Mouse (Mus musculus): ENCODE measurements around the gene Adh5. TPM values are rescaled to one million over a fixed set of nuclear protein-coding genes. Genes with fewer than 3 reads are reported as not detected.
"Not testable (repeated sequence)": the region's sequence is repeated elsewhere in the genome, so short reads cannot be mapped to it uniquely, and the experiment has no call there.

Gene Adh5
- total RNA-seq, 2 experiments from 2014 or later: 59.2 to 60.8 TPM

DNA sequence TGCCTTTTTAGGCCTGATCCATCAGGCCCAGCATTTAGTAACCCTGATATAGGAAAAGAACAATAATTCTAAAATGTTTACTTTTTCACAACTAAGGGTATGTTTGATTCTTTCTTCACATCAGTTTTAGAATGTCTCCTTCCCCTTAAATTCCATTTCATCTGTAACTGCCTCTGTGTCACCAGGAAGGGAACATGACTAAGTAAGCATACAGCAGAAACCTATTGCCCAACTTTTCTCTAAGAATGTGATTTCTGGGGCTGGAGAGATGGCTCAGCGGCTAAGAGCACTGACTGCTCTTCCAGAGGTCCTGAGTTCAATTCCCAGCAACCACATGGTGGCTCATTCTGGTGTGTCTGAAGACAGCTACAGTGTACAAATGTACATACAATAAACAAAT, 11.3 kb downstream of the Adh5 start:
- no peak for DNase-seq (ENCODE audit: low spot score in 2 of 2)
- intact Hi-C loops (cut with DNase I): no loop called here

DNA sequence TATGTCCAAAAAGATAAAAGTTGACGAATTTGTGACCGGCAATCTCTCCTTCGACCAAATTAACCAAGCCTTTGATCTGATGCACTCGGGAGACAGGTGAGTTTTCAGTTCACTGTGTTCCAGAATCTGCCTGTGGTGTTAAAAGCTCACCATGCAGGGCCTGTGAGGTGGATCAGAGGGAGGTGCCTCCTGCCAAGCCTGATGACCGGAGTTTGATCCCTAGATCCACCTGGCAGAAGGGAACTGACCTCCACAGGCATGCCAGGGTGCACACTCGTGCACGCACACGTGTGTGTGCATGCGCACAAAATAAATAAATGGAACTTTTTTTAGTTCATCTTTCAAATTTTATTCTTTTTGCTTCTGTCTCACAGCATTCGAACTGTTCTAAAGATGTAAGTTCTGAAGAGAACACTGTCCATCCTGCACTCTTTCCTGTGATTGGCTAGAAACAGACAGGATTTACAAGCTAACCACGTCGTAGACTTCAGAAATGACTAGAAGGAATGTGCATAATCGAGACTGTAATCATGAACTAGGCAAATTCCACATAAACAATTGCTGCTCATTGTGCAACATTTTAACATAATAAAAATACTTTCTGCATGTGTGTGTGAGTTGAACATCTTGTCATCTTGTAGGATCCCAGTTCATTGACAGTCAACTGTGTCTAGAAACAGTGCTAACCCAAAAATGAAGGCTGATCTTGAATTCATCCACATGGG, 12.0 kb downstream of the Adh5 start:
- intact Hi-C loops (cut with DNase I): no loop called here

DNA sequence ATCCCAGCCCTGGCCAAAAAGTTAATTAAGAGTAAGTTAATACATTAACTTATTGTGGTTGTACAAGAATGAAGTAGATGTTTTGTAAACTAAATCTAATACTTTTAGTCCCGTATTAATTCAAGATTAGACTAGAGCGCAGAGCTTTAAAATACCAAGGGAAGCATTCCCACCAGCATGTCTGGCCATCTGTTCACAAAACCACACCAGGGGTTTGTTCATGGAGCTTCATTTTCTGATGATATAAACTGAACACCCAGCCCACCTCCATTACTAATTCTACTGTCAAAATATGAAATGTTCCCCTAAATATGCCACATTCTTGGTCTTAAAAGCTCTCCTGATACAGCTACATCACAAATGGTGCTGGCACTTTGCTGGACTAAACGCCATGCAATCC, 15.5 kb downstream of the Adh5 start:
- no peak for DNase-seq (ENCODE audit: low spot score in 2 of 2)
- intact Hi-C loops (cut with DNase I): no loop called here

More for the DNA sequence above, 12.0 kb downstream of the Adh5 start:
- no peak for DNase-seq (ENCODE audit: low spot score in 2 of 2)

DNA sequence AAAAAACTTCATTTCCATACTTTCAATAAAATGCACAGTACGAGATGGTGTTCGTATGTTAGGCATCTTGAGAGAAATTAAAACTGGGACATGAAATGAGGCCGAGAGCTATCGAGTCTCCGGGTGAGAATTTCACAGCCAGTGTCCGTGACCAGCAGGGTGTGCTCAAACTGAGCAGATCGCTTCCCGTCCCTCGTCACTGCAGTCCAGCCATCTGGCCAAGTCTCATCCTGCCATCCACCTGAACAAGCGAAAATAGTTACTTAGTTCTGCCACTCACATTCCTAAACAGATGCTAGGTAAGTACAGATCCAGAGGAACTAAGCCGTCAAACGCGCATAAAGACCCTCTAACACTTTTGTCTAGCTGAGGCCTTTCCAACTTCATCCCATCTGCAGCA, 17.4 kb downstream of the Adh5 start:
- intact Hi-C loops (cut with DNase I): loop anchor here (5.0 kb wide), 1 partner anchor 732 kb away; no protein-coding TSS in a partner anchor
- DNase-seq (ENCODE audit: low spot score in 2 of 2): peak; percentile 41 to 68

DNA sequence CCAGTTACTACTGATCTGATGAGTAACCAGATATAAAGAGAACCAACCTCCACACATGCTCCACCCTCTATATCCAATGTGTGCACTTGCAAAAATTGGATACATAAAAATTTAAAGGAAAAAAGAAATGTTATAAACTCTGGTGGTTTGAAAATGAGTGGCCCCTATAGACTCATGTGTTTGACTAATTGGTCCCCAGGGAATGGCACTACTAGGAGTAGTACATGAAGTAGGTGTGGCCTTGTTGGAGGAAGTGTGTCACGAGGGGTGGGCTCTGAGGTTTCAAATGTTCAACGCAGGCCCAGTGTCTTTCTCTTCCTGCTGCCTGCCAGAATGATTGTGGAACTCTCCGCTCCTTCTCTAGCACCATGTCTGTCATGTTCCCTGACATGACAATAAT, 18.9 kb downstream of the Adh5 start:
- no peak for DNase-seq (ENCODE audit: low spot score in 2 of 2)
- intact Hi-C loops (cut with DNase I): loop anchor here (5.0 kb wide), 1 partner anchor 730 kb away; no protein-coding TSS in a partner anchor

DNA sequence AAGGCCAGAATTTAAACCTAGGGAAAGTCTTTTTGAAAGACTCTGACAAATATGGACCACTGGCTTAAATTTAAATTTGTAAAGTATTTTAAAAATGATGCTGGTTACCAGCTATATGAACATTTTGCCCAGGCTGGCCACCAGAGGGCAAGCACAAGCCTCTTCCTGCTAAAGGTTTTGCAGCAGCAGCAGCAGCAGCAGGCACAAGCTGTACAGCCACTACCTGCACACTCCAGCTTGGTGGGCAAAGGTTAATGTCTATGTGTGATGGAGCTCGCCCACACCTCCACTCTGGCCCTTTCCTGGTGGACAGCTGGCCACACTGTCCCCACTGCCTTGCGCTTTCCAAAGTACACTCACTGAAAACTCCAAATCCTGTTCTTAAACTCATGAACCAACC, 20.2 kb downstream of the Adh5 start:
- intact Hi-C loops (cut with DNase I): loop anchor here (5.0 kb wide), 1 partner anchor 729 kb away; no protein-coding TSS in a partner anchor
- no peak for DNase-seq (ENCODE audit: low spot score in 2 of 2)

DNA sequence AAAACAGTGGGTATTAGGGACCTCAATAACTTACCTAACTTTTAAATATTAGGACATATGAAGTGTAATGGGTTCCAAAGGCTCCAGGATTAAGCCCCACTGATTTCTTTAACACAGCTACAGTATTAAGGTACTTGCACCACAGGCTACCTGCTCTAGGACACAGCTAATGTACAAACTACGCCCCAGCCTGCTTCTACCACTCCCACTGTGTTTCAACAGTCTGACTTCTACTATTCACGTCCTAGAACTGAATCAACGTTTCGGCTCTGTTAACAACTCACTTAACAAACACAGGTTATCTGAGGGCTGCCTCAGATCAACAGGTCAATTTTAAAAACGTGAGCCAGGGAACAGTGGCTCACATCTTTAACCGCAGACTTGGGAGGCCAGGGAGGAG, 20.9 kb downstream of the Adh5 start:
- no peak for DNase-seq (ENCODE audit: low spot score in 2 of 2)

DNA sequence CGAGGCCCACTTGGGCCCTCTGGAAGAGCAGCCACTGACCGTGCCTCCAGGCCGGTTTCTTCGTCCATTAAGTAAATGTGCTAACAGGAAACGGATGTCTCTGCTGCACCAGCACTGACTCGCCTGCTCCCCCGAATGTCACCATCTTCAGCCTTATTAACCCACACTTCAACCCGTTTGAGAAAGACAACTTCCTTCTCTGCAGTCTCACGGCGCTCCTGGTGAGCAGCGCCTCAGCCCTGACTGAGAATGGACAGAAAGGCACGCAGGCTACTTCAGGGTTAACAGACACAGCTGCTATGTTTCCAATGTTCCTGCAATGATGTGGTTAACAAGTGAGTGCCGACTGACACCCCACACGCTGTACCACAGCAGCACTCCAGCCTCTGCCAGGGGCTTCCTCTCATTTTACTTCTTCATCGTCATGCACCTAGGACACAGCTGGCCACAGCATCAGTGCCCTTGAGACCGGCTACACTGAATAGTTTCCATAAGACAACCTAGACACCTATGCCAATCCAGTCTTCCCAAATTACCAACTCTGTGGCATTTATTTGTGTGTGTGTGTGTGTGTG, 21.8 kb downstream of the Adh5 start:
- intact Hi-C loops (cut with DNase I): loop anchor here (5.0 kb wide), 1 partner anchor 728 kb away; no protein-coding TSS in a partner anchor
- DNase-seq (ENCODE audit: low spot score in 2 of 2): no peak

More for the DNA sequence above, 20.9 kb downstream of the Adh5 start:
- intact Hi-C loops (cut with DNase I): loop anchor here (5.0 kb wide), 1 partner anchor 728 kb away; no protein-coding TSS in a partner anchor

DNA sequence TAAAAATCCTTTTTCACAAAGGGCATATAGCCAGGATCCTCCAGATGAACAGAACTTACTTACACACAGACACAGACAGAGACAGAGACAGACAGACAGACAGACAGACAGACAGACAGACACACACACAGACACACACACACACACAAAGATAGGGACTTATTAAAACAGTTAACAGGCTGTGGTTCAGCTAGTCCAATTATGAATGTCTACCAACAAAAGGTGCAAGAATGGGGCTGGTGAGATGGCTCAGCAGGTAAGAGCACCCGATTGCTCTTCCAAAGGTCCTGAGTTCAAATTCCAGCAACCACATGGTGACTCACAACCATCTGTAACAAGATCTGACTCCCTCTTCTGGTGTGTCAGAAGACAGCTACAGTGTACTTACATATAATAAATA, 23.8 kb downstream of the Adh5 start:
- DNase-seq (ENCODE audit: low spot score in 2 of 2); intact Hi-C loops (cut with DNase I): not testable (repeated sequence)

DNA sequence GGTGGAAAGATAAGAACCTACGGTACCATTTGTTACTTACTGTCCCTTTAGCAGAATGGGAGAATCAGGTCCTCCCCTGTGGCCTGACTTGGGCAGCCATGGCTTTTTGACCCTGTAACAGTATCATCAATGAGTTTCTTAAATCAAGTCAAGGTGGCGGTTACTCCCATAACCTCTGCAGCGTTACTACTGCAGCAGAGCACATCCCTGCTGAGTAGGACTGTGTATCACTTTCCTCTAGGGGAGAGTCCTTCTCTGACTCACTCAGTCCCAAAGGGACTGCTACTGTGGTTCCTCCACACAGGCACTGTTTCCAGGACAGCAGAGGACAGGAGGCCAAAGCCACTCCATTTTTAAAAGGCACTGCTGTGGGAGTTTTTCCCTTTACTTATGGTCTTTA, 28.2 kb downstream of the Adh5 start:
- intact Hi-C loops (cut with DNase I): no loop called here
- DNase-seq (ENCODE audit: low spot score in 2 of 2): no peak

DNA sequence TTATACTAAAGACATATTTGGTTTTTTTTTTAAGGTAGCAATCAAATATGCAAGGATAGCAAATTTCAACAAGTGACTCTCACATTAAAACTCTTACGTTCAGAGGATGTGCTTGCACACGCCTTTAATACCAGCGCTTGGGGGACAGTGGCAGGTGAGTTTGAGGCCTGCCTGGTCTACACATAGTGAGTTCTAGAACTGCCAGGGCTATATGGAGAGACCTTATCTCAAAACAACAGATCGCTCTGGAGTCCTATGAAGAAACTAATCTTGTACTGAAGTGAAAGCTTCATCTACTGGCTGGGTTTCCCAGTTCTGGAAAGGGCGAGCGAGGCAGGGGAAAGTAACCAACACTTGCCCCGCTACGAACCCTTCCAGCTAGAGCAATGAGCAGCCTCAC, 36.6 kb downstream of the Adh5 start:
- intact Hi-C loops (cut with DNase I): no loop called here

DNA sequence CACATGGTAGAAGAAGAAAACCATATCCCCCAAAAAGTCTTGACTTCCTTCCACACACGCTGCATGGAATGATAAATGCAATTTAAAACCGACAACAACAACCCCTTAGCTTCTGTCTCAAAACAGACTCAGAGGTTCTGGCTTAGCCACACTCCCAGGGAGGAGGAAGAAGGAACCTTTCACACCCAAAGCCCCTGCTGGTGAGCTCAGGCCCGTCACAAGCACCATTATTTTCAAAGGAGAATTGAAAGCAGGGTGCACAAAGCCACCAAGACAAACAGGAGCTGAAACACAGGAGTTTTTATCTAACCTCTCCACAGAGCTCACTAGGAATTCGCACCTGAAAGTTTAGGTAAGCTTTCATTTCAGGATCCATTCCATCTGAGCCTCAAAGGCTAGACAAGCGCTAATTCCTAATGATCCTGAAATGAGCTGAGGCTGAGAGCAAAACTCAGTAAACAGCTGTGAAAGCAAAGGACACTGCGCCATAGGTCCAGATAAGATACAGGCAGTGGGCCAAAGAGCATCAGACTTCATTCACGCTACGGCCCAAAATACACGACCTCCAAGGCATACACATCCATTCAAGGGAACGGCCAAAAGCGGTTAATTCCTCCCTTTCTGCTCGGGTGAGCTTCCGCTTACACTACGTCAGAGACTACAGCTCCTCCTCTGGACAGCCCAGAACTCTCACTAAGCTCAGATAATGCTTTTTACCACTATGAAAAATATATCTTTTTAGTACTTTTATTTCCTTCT, 38.8 kb downstream of the Adh5 start:
- DNase-seq (ENCODE audit: low spot score in 2 of 2): no peak
- intact Hi-C loops (cut with DNase I): no loop called here

More for the DNA sequence above, 36.6 kb downstream of the Adh5 start:
- DNase-seq (ENCODE audit: low spot score in 2 of 2): no peak

DNA sequence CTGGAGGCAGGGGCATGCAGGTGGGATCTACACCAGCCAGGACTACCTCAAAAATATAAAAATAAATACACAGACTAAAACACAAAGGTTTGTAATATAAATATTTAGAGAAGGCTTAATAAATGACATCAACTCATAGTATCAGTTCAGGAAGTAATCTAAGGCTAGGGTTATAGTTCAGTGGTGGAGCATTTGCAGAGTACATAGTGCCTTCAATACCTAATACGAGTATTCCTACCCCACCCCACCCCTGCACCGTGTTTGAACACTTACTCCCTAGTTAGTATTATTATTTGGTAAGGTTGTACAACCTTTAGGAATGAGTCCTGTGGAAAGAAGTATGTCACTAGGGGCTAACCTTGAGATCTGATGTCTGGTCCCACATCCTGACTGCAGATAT, 40.3 kb downstream of the Adh5 start:
- intact Hi-C loops (cut with DNase I): no loop called here
- DNase-seq (ENCODE audit: low spot score in 2 of 2): no peak

DNA sequence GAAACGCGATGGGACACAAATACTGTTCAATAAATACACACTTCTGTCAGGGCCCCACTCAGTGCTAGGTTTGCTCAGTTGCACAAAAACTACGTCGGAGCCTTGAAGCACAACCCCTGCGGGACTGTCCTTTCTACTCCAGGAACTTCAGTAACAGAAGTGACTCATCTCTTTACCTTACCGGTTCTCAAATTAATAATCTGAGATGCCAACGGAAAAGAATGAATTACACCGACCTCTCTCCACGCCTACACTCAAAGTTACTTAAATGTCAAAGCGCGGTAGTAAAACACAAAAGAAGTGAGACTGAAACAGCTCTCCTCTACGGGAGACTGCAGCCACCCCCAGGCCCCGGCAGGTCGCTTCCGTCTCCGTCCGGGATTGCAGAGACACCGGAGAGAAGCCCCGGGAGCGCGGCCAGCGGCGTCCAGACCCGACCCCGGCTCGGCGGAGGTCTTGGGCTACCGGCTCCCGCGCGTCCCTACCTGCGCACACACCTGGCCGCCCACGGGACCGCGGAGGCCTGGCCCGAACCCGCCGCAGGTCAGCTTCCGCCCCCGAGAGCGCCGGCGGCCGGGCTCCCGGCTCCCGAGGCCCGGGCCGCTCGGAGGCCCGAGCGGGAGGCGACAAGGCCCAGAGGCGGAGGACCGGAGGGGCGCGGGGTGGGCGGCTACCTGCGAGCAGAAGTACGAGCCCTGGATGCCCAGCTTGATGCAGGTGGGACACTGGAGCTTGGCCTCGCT, 45.9 kb downstream of the Adh5 start:
- DNase-seq (ENCODE audit: low spot score in 2 of 2): peak in 1 of 2 experiments; percentile 19
- intact Hi-C loops (cut with DNase I): loop anchor here (2.0 kb wide), 2 partner anchors 38 to 254 kb away; partner anchors contain the start of genes Eif4e and Tspan5

DNA sequence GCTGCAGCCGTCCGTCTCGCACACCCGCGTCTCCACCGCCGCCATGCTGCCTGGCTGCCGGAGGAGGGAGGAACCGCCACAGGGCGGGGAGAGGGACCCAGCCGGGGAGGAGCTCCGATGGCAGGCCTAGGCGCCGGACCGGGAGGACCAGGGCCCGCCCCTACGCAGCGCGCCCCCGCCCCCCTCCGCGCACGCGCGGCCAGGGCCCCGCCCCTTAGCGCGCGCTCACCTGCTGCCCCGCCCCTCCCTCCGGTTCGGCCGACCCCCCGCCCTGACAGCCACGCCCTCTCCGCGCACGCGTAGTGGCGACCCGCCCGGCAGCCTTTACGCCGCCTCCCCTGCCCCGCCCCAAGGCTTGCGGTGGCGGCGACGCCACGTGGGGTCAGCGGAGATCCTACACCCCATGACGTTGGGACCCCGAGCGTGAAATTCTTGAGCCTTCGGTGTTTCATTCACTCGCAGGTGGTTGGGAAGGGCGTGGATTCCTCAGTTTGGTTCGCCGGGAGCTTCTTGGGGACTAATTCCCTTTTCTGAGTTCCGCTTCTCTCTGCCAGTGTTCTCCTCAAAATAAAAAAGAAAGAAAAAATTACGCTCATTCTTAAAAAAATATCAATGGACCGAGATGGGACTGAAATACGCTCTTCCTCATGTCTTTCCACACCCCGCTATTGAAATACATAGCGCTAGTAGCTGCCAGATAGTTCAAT, 46.6 kb downstream of the Adh5 start, which contains the start of gene Metap1:
Gene Metap1, minus strand, starts transcription at position 189 of the 707 bp plus-strand sequence.
- intact Hi-C loops (cut with DNase I): loop anchor here (2.0 kb wide), 2 partner anchors 37 to 253 kb away; partner anchors contain the start of genes Eif4e and Tspan5
- DNase-seq (ENCODE audit: low spot score in 2 of 2): peak; percentile 94 to 95

DNA sequence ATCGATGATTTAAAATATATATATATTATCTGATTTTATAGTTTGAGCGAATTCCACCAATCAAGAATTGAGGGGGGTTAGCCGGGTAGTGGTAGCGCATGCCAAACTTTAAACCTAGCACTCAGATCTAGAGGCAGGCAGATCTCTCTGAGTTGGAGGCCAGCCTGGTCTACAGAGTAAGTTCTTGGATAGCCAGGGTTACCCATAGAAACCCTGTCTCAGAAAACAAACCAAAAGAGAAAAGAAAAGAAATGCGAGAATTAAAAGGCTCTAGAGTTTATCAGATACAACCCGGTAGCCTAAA, 47.1 kb downstream of the Adh5 start:
- intact Hi-C loops (cut with DNase I): no loop called here
- no peak for DNase-seq (ENCODE audit: low spot score in 2 of 2)

DNA sequence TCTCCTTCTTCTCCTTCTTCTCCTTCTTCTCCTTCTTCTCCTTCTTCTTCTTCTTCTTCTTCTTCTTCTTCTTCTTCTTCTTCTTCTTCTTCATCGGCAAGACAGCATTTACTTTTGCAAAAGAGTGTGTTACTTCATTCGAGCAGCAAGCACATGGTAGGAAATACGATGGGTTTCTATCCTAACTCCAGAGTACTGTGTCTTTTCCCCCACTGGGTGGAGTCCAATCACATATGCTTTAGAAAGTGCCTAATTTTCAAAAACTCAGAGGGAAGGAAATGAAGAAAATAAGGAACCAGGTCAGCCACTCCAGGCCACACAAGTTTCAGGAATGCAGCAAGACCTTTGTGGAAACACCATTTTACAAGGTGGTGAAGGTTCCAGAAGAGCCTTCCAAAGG, 50.8 kb downstream of the Adh5 start:
- peak in 1 of 2 experiments; percentile 9 for DNase-seq (ENCODE audit: low spot score in 2 of 2)
- intact Hi-C loops (cut with DNase I): no loop called here

DNA sequence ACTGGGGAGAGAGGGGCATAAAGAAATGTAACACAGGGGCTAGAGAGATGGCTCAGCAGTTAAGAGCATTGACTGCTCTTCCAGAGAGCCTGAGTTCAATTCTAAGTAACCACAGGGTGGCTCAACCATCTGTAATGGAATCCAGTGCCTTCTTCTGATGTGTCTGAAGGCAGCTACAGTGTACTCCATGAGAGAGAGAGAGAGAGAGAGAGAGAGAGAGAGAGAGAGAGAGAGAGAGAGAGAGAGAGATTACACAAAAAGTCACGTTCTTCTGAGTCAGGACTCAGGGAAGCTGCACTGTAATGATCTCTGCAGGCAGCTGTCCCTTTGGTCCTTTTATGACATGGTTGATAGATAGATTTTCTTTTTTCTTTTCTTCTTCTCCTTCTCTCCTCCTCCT, 51.7 kb downstream of the Adh5 start:
- intact Hi-C loops (cut with DNase I): no loop called here
- no peak for DNase-seq (ENCODE audit: low spot score in 2 of 2)

All from left cerebral cortex, postnatal 25 days (tissue).